Mouse (Mus musculus) kidney, adult 2 months (tissue): ENCODE data around the gene Il4ra.

Experiments
- CTCF ChIP-seq: fragments of 200-500 bp; conservative IDR thresholded peaks from 2 replicates; pipeline ENCODE4 v1.5.1; 2011; ENCODE audit warnings: low read depth, mild to moderate bottlenecking, control low read depth, low read length, moderate library complexity, mixed read lengths; ENCODE audit not compliant: insufficient read depth, insufficient read length
- POLR2A ChIP-seq: fragments of 200-500 bp; IDR thresholded peaks from one replicate; pipeline ENCODE4 v1.6.1; 2011; ENCODE audit warnings: low read depth, low read length, control low read depth

- TF ChIP-seq CTCF: no peak
- TF ChIP-seq POLR2A: no peak
Measured at GRCm38 (mm10) chr7:125588721-125589120, 36.8 kb downstream of the Il4ra start.
